Mouse (Mus musculus): Measurements from ENCODE around the gene Begain. TPM values are rescaled to one million over a fixed set of nuclear protein-coding genes. Genes with fewer than 3 reads are reported as not detected.

Begain gene
- polyA plus RNA-seq, 1 experiment from 2014 or later: 3.3 TPM

DNA sequence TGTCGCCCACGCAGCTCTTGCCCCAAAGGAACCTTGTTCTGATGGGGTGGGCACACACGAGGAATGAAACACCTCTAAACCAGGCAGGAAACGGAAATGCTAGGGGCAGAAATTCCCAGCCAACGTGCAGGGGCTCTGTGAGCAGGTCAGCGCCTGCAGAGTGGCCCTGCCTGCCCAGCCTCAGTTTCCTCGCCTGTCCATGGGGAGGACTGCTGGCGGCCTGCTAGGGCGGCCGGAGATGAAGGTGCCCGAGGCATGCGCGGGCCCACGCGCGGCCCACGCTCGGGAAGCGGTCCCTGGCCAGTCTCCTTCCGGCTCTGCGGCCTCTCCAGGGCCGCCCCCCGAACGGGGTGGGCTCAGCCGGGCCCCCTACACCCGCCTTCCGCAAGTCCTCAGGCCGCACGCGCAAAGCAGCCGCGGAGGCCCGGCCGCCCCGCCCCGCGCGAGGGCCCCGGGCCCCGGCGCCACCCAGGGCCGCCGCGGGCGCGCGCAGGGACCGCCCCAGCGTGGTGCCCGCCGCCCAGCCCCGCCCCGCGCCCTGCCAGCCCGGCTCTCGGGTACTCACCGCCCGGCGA is 369 bp downstream of the Begain start:
- ATAC-seq: peak; percentile 92
- H3K36me3 ChIP-seq (ENCODE audit: control insufficient read depth, insufficient read depth, low read length): no peaks in the 10 kb centered on the region
- peak overlapping the region; percentile 68 for H3K4me3 ChIP-seq (ENCODE audit: low read length)
- peaks cover 3% of the 10 kb centered on the region for H3K27me3 ChIP-seq (replicated peaks; ENCODE audit: control insufficient read depth, insufficient read depth, low read length)
- H3K9ac ChIP-seq (ENCODE audit: low read depth, low read length): peak overlapping the region; percentile 87
- peak overlapping the region; percentile 96 for H3K4me2 ChIP-seq (ENCODE audit: low read depth, low read length)
- H3K9me3 ChIP-seq (ENCODE audit: control insufficient read depth, low read length): no peaks in the 10 kb centered on the region
- WGBS: 3% methylated on average over 59 of the region's 59 CpGs
- peaks cover 6% of the 10 kb centered on the region for H3K4me1 ChIP-seq (ENCODE audit: control insufficient read depth, insufficient read depth, low read length)
- no peak overlapping the region for H3K27ac ChIP-seq (ENCODE audit: low read length)

- ATAC-seq: no peak
Observed at GRCm38 (mm10) chr12:109058660-109059059, 9.4 kb downstream of the Begain start.

DNA sequence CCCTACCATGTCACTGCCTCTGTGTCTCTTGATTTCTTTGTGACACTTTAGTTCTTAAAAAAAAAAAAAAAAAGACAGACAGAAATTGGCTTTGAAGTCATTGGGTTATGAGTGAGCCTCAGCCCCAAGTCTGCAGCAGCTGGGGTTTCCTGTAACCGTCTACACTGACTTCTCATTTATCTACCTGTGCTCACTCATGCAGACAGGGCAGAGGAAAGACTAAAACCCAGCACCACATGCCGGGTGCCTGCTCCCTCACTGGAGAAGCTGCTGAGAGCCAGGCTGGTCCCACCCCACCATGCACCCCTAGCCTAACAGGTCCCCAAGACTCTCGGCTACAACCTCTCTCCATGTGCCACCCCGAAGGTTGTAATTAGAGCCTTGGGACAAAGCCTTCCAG is 10.3 kb downstream of the Begain start:
- Histone ChIP-seq H3K4me1 (ENCODE audit: control insufficient read depth, insufficient read depth, low read length) (peaks cover 10% of the 10 kb centered on the region), H3K9ac (ENCODE audit: low read depth, low read length) (no peak overlapping the region), H3K9me3 (ENCODE audit: control insufficient read depth, low read length) (no peaks in the 10 kb centered on the region), H3K36me3 (ENCODE audit: control insufficient read depth, insufficient read depth, low read length) (no peaks in the 10 kb centered on the region), H3K4me3 (ENCODE audit: low read length) (no peak overlapping the region), H3K27ac (ENCODE audit: low read length) (no peak overlapping the region), H3K27me3 (replicated peaks; ENCODE audit: control insufficient read depth, insufficient read depth, low read length) (peaks cover 34% of the 10 kb centered on the region), H3K4me2 (ENCODE audit: low read depth, low read length) (no peak overlapping the region)
- ATAC-seq: no peak
- WGBS: 68% methylated on average over 4 of the region's 4 CpGs

More at GRCm38 (mm10) chr12:109058660-109059059, 9.4 kb downstream of the Begain start:
- Histone ChIP-seq H3K9me3 (ENCODE audit: control insufficient read depth, low read length) (no peaks in the 10 kb centered on the region), H3K27ac (ENCODE audit: low read length) (no peak overlapping the region), H3K4me1 (ENCODE audit: control insufficient read depth, insufficient read depth, low read length) (peaks cover 4% of the 10 kb centered on the region), H3K4me2 (ENCODE audit: low read depth, low read length) (no peak overlapping the region), H3K9ac (ENCODE audit: low read depth, low read length) (no peak overlapping the region), H3K36me3 (ENCODE audit: control insufficient read depth, insufficient read depth, low read length) (no peaks in the 10 kb centered on the region), H3K4me3 (ENCODE audit: low read length) (no peak overlapping the region), H3K27me3 (replicated peaks; ENCODE audit: control insufficient read depth, insufficient read depth, low read length) (peaks cover 25% of the 10 kb centered on the region)
- WGBS: 87% methylated on average over 8 of the region's 8 CpGs

DNA sequence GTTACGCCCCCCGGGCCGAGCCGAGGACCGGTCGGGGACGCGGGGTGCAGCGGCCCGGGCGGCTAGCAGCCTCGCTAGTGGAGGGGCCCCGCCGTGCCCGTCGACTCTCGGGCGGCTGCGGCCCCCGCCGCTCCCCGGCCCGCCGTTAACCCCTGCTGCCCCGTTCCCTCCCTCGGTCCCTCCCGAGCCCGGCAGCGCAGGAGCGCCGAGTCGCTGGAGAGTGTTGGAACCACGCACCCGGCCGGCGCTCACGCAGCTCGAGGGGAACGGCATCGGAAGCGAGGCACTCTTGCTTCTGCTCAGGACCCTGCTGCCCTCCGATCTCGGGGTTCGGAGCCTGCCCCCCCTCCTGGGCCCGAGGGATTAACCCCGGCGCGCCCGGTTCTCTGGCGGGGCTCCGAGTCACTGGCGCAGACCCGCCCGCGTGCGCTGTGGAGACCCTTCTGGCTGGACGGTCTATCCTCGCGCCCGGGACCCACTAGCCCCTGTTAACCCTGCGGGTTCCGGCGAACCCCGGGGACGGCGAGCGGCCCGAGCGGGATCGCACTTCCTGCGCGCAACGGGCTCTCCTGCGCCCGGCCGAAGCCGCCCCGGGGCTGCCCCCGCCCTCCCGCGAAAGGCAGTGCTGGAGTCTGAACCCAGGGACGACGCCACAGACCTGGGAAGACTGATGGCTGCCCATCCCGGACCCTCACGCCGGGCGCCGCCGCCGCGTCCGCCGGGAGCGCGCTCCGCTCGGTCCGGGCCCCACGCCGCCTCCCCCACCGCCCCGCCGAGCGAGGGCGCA is 14.8 kb downstream of the Begain start:
- Histone ChIP-seq H3K4me2 (ENCODE audit: low read depth, low read length) (peak overlapping the region; percentile 92), H3K4me3 (ENCODE audit: low read length) (peak overlapping the region; percentile 57), H3K27me3 (replicated peaks; ENCODE audit: control insufficient read depth, insufficient read depth, low read length) (peaks cover 68% of the 10 kb centered on the region), H3K9me3 (ENCODE audit: control insufficient read depth, low read length) (no peaks in the 10 kb centered on the region), H3K4me1 (ENCODE audit: control insufficient read depth, insufficient read depth, low read length) (peaks cover 15% of the 10 kb centered on the region), H3K9ac (ENCODE audit: low read depth, low read length) (peak overlapping the region; percentile 69), H3K27ac (ENCODE audit: low read length) (no peak overlapping the region), H3K36me3 (ENCODE audit: control insufficient read depth, insufficient read depth, low read length) (no peaks in the 10 kb centered on the region)
- WGBS: under 1% methylated on average over 74 of the region's 105 CpGs
- ATAC-seq: peak; percentile 52

DNA sequence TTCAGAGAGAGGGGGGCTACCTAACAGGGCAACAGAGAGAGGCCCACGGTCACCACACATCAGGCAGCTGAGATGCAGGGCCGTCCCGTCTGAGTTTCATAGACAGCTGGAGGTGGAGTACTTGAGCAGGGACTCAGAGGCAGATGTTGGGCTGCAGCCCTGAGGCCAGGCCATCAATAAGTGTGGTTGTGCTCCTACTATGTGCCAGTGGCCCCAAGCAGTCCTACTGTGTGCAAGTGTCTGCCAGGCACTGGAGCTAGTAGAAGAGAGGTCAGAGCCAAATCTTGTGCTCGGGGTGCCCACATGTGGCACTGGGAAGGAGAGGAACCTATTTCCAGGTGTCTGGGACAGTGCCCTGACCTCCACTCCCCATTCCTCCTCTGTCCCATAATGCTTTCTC is 18.1 kb downstream of the Begain start:
- H3K4me1 ChIP-seq (ENCODE audit: control insufficient read depth, insufficient read depth, low read length): peaks cover 15% of the 10 kb centered on the region
- no peak for ATAC-seq
- no peaks in the 10 kb centered on the region for H3K36me3 ChIP-seq (ENCODE audit: control insufficient read depth, insufficient read depth, low read length)
- H3K4me2 ChIP-seq (ENCODE audit: low read depth, low read length): no peak overlapping the region
- H3K4me3 ChIP-seq (ENCODE audit: low read length): no peak overlapping the region
- H3K9me3 ChIP-seq (ENCODE audit: control insufficient read depth, low read length): no peaks in the 10 kb centered on the region
- peaks cover 56% of the 10 kb centered on the region for H3K27me3 ChIP-seq (replicated peaks; ENCODE audit: control insufficient read depth, insufficient read depth, low read length)
- H3K27ac ChIP-seq (ENCODE audit: low read length): no peak overlapping the region
- no peak overlapping the region for H3K9ac ChIP-seq (ENCODE audit: low read depth, low read length)
- WGBS: 74% methylated on average over 4 of the region's 4 CpGs

GRCm38 (mm10) chr12:109045581-109045980 is 22.4 kb downstream of the Begain start:
- H3K27ac ChIP-seq (ENCODE audit: low read length): no peak overlapping the region
- H3K4me2 ChIP-seq (ENCODE audit: low read depth, low read length): no peak overlapping the region
- H3K9me3 ChIP-seq (ENCODE audit: control insufficient read depth, low read length): no peaks in the 10 kb centered on the region
- H3K9ac ChIP-seq (ENCODE audit: low read depth, low read length): no peak overlapping the region
- no peak for ATAC-seq
- H3K4me1 ChIP-seq (ENCODE audit: control insufficient read depth, insufficient read depth, low read length): no peaks in the 10 kb centered on the region
- H3K4me3 ChIP-seq (ENCODE audit: low read length): no peak overlapping the region
- H3K36me3 ChIP-seq (ENCODE audit: control insufficient read depth, insufficient read depth, low read length): no peaks in the 10 kb centered on the region
- WGBS: 79% methylated on average over 7 of the region's 7 CpGs
- H3K27me3 ChIP-seq (replicated peaks; ENCODE audit: control insufficient read depth, insufficient read depth, low read length): peaks cover 13% of the 10 kb centered on the region

GRCm38 (mm10) chr12:109044497-109044896 is 23.5 kb downstream of the Begain start:
- Histone ChIP-seq H3K4me3 (ENCODE audit: low read length) (no peak overlapping the region), H3K4me2 (ENCODE audit: low read depth, low read length) (no peak overlapping the region), H3K36me3 (ENCODE audit: control insufficient read depth, insufficient read depth, low read length) (no peaks in the 10 kb centered on the region), H3K9ac (ENCODE audit: low read depth, low read length) (no peak overlapping the region), H3K9me3 (ENCODE audit: control insufficient read depth, low read length) (no peaks in the 10 kb centered on the region), H3K27me3 (replicated peaks; ENCODE audit: control insufficient read depth, insufficient read depth, low read length) (peaks cover 3% of the 10 kb centered on the region; the same call in 1 of the 2 replicates), H3K4me1 (ENCODE audit: control insufficient read depth, insufficient read depth, low read length) (no peaks in the 10 kb centered on the region), H3K27ac (ENCODE audit: low read length) (no peak overlapping the region)
- WGBS: 13% methylated on average over 5 of the region's 5 CpGs
- ATAC-seq: peak; percentile 62; the same call in 1 of the 2 replicates

- peaks cover 1% of the 10 kb centered on the region; the same call in 1 of the 2 replicates for H3K27me3 ChIP-seq (replicated peaks; ENCODE audit: control insufficient read depth, insufficient read depth, low read length)
- no peaks in the 10 kb centered on the region for H3K4me1 ChIP-seq (ENCODE audit: control insufficient read depth, insufficient read depth, low read length)
- no peak overlapping the region for H3K9ac ChIP-seq (ENCODE audit: low read depth, low read length)
- H3K36me3 ChIP-seq (ENCODE audit: control insufficient read depth, insufficient read depth, low read length): no peaks in the 10 kb centered on the region
- no peak overlapping the region for H3K4me3 ChIP-seq (ENCODE audit: low read length)
- H3K27ac ChIP-seq (ENCODE audit: low read length): no peak overlapping the region
- WGBS: 51% methylated on average over 7 of the region's 7 CpGs
- no peak overlapping the region for H3K4me2 ChIP-seq (ENCODE audit: low read depth, low read length)
- ATAC-seq: no peak
- no peaks in the 10 kb centered on the region for H3K9me3 ChIP-seq (ENCODE audit: control insufficient read depth, low read length)
Observed at GRCm38 (mm10) chr12:109039311-109039710, 28.7 kb downstream of the Begain start.

- H3K9me3 ChIP-seq (ENCODE audit: control insufficient read depth, low read length): peaks cover 7% of the 10 kb centered on the region; the same call in 1 of the 2 replicates
- WGBS: 50% methylated on average over 14 of the region's 14 CpGs
- H3K4me1 ChIP-seq (ENCODE audit: control insufficient read depth, insufficient read depth, low read length): no peaks in the 10 kb centered on the region
- H3K36me3 ChIP-seq (ENCODE audit: control insufficient read depth, insufficient read depth, low read length): no peaks in the 10 kb centered on the region
- H3K4me3 ChIP-seq (ENCODE audit: low read length): no peak overlapping the region
- no peak overlapping the region for H3K4me2 ChIP-seq (ENCODE audit: low read depth, low read length)
- no peak overlapping the region for H3K27ac ChIP-seq (ENCODE audit: low read length)
- ATAC-seq: no peak
- H3K9ac ChIP-seq (ENCODE audit: low read depth, low read length): no peak overlapping the region
- H3K27me3 ChIP-seq (replicated peaks; ENCODE audit: control insufficient read depth, insufficient read depth, low read length): peaks cover 12% of the 10 kb centered on the region; the same call in 1 of the 2 replicates
Observed at GRCm38 (mm10) chr12:109038179-109038819, 29.7 kb downstream of the Begain start.

Data from intestine, embryonic 16.5 days (tissue).